Mouse (Mus musculus) lung, postnatal 25 days (tissue): ENCODE measurements around the gene Gnl1.
"Not testable (repeated sequence)": the region's sequence is repeated elsewhere in the genome, so short reads cannot be mapped to it uniquely, and the experiment has no call there.

ENCODE experiments used
- DNase-seq: peaks from one replicate; pipeline ENCODE4 v3.0.0; 2022; ENCODE audit warnings: low spot score

Gnl1 gene

GRCm38 (mm10) chr17:36025197-36025596, 45.5 kb downstream of the Gnl1 start:
- no peak for DNase-seq

DNA sequence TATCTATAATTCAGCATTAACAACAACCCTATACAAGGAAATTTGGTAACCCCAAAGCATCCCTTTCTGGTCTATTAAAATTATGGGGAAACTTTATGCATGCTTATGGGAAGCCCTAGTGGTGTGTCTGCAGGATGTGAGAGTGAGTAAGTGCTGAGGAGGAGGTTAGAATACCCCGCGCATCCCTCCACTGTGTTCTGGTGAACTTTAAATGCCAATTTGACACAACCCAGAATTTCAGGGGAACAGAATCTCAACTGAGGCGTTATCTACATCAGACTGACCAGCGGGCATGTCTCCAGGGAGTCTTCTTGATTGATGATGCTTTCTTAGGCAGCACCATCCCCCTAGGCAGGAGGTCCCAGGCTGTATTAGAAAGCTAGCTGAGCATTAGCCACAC, 46.2 kb downstream of the Gnl1 start:
- DNase-seq, result no peak

DNA sequence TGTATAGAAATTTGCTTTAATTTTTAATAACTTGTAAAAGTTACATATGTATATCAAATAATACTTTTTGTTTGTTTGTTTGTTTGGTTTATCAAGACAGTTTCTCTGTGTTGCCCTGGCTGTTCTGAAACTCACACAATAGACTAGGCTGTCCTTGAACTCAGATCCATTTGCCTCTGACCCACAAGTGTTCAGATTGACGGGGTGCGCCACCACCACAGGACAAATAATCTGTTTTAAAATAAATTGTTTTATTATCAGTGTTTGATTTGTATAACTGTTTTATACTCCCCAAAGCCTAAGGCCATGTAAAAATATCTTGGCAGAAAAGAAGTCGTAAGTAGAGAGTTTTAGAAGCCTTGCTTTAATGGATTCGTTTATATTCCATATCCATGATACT, 48.0 kb downstream of the Gnl1 start:
- DNase-seq, result no peak

GRCm38 (mm10) chr17:36028879-36029619, 49.4 kb downstream of the Gnl1 start:
- DNase-seq, result no peak

GRCm38 (mm10) chr17:36030046-36030702, 50.5 kb downstream of the Gnl1 start:
- not testable (repeated sequence) for DNase-seq

DNA sequence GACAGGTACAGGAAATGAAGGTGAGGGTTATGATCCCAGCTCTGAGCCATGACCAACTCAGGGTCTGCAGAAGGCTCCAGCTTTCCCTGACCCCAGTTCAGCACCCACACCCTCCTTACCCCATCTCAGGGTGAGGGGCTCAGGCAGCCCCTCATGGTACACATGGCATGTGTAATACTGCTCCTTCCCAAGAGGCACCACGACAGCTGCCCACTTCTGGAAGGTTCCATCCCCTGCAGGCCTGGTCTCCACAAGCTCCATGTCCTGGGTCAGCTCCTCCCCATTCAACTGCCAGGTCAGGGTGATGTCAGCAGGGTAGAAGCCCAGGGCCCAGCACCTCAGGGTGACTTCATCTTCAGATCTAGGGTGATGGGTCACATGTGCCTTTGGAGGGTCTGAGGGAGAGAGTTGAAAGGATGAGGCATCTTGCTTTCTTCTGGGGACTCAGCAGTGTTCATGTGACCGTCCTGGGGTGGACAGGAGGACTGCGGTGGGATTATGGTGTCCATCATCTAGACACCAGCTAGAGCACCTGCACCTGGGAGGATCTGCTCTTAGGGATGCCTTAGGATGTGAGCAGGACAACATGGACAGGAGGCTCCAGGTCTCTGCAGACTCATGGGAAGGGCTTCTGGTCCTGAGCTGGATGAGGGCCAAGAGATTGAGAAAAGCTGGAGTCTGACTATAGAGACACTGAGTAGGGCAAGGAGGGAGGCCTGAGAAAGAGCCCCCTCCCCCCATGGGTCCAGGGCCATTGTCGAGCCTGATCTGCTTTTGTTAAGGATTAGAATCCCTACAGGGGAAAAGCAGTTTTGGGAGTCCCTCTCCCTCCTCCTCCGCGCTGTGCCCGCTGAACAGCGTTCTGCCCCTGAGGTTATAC, 51.3 kb downstream of the Gnl1 start:
- not testable (repeated sequence) for DNase-seq

DNA sequence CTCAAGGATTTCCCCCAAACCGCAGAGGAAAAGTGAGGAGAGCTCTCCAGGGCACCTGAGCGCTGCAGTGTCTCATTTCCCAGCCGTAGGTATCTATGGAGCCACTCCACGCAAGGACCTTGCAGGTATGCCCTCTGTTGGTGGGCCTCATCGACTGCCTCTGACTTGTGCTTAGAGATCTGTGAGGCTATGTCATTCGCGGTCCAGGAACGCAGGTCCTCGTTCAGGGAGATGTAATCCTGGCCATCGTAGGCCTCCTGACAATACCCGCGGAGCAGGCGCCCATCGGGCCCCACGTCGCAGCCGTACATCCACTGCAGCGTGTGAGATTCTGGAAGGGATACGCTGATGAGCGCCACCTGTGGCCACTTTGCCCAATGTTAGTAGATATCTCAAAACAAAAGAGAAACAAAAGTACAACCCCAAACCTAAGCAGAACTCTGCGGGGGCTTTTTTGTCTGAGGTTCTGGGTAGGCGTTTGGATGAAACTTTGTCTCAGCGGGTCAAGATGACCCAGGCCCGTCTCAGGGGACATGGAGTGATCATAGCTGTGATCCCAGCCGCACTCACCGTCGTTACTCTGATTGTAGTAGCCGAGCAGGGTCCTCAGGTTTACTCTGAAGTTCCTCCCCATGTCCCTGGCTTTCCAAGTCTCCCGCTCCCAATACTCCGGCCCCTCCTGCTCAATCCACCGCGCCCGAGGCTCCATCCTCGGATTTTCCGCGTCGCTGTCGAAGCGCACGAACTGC, 52.1 kb downstream of the Gnl1 start:
- peak; percentile 71 for DNase-seq

DNA sequence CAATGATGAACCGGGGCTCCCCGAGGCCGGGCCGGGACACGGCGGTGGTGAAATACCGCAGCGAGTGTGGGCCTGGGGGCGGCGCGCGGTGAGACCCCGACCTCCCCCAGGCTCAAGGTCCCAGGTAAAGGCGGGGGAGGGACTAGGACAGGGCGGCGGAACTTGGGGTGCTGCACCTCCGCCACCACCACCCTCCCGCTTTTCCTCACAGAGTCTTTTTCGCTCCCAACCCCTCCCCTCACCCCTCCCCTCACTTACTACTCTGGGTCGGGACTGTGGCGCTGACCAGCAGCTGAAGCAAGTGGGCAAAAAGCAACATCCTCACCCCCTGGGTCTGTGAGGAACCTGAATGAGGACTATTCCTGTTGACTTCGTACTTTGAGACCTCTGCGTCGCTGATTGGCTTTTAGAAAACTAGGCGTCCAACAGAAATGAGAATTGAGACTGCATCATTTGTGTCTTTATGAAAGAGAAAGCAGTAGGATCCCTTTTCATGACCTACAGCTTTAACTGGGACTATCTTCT, 52.8 kb downstream of the Gnl1 start, which contains the start of gene H2-T23:
TSS of gene H2-T23 (minus strand) at position 505 of the 525 bp plus-strand sequence.
- peak; percentile 84 for DNase-seq

DNA sequence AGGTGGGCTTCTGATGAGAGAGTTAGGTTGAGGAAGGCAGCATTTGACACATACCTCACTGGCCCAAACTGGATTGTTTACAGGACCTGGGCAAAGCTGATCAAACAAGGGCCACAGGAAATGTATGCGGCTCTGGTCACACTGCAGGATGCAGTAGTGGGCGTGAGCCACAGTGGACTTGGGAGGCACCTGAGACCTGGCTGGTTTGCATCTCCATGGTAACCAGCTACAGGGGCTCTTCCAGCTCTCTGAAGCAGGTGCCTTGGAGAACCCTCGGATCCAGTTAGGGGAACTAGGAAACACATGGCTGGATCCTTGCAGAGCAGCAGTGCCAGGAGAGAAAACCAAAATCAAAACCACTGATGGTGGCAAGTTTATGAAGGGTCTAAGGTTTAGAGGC, 54.9 kb downstream of the Gnl1 start:
- DNase-seq, result not testable (repeated sequence)

- peak; percentile 79 for DNase-seq
These were observed 55.5 kb downstream of the Gnl1 start for GRCm38 (mm10) chr17:36035010-36035638.

- DNase-seq, result not testable (repeated sequence)
These were observed 56.5 kb downstream of the Gnl1 start for GRCm38 (mm10) chr17:36036126-36036525.
